Mouse (Mus musculus) neural tube, embryonic 12.5 days (tissue): ENCODE data around the gene Ppef2. TPM values are rescaled to one million over a fixed set of nuclear protein-coding genes. Genes with fewer than 3 reads are reported as not detected.

Source experiments
- ATAC-seq: fragments of 200-750 bp; cut with Nextera tagmentation; 2 replicates; pipeline ENCODE4 v1.8.0; 2017; ENCODE audit warnings: low read depth, mild to moderate bottlenecking, moderate TSS enrichment, moderate library complexity; ENCODE audit not compliant: low FRiP score
- H3K27ac ChIP-seq: fragments of 300-500 bp; sonication (generic); 2 replicates; pipeline ENCODE4 v1.5.1; 2016
- H3K27me3 ChIP-seq: fragments of 300-500 bp; sonication (generic); replicated peaks from 2 replicates; pipeline ENCODE4 v1.6.1; 2016; ENCODE audit warnings: mild to moderate bottlenecking
- H3K36me3 ChIP-seq: fragments of 300-500 bp; sonication (generic); 2 replicates; pipeline ENCODE4 v1.6.1; 2016; ENCODE audit warnings: mild to moderate bottlenecking
- H3K4me1 ChIP-seq: fragments of 300-500 bp; sonication (generic); 2 replicates; pipeline ENCODE4 v1.6.1; 2016
- H3K4me2 ChIP-seq: fragments of 300-500 bp; sonication (generic); replicated peaks from 2 replicates; pipeline ENCODE4 v1.6.1; 2016; ENCODE audit warnings: mild to moderate bottlenecking
- H3K4me3 ChIP-seq: fragments of 300-500 bp; sonication (generic); 2 replicates; pipeline ENCODE4 v1.5.1; 2016
- H3K9ac ChIP-seq: fragments of 300-500 bp; sonication (generic); 2 replicates; pipeline ENCODE4 v1.6.1; 2016; ENCODE audit warnings: mild to moderate bottlenecking
- H3K9me3 ChIP-seq: fragments of 300-500 bp; sonication (generic); 2 replicates; pipeline ENCODE4 v1.6.1; 2016; ENCODE audit warnings: mild to moderate bottlenecking
- WGBS: fragments of 180-500 bp; shearing (Covaris S2); methylation state at CpG from one replicate; pipeline ENCODE4 v1.1.7; 2016; 5-methylcytosine and 5-hydroxymethylcytosine counted together
- polyA plus RNA-seq: library from polyadenylated mRNA; unstranded; fragments of >200 nt; fragmentation: Nextera tagmentation; extraction: Ambion mirVana; gene quantifications from 2 replicates; pipeline ENCODE4 v1.2.1, GENCODE M21; 2016

Gene Ppef2
- polyA plus RNA-seq, result 0.20 TPM in 1 of 2 replicates, not detected in the other

- 10% methylated on average over 6 of the region's 6 CpGs for WGBS
- H3K27ac ChIP-seq, result no peak within 1 kb of the TSS
- no peak within 1 kb of the TSS for H3K9ac ChIP-seq
- no peaks in the 10 kb centered on the region for H3K9me3 ChIP-seq
- H3K4me3 ChIP-seq, result no peak within 1 kb of the TSS
- H3K4me1 ChIP-seq, result 0 out of 2 replicates have a peak, but pooled peaks cover 4% of the 10 kb centered on the region
- H3K27me3 ChIP-seq, result no peaks in the 10 kb centered on the region
- ATAC-seq, result no peak
- no peaks in the 10 kb centered on the region for H3K36me3 ChIP-seq
- no peak within 1 kb of the TSS for H3K4me2 ChIP-seq
Observed at GRCm38 (mm10) chr5:92256218-92256617, at the start of gene Ppef2. TSS of gene Ppef2 (minus strand) at chr5:92256278.

GRCm38 (mm10) chr5:92304291-92304690 lies 48.2 kb upstream of the Ppef2 start:
- H3K27me3 ChIP-seq, result no peaks in the 10 kb centered on the region
- no peak overlapping the region for H3K27ac ChIP-seq
- H3K4me2 ChIP-seq, result no peak overlapping the region
- 85% methylated on average over 3 of the region's 3 CpGs for WGBS
- no peak for ATAC-seq
- peaks cover 61% of the 10 kb centered on the region for H3K36me3 ChIP-seq
- no peaks in the 10 kb centered on the region for H3K9me3 ChIP-seq
- no peak overlapping the region for H3K9ac ChIP-seq
- H3K4me3 ChIP-seq, result no peak overlapping the region
- peaks cover 10% of the 10 kb centered on the region for H3K4me1 ChIP-seq

- Histone ChIP-seq H3K4me1 (no peaks in the 10 kb centered on the region), H3K27ac (no peak overlapping the region), H3K9ac (no peak overlapping the region), H3K9me3 (no peaks in the 10 kb centered on the region), H3K4me2 (no peak overlapping the region), H3K27me3 (no peaks in the 10 kb centered on the region), H3K4me3 (no peak overlapping the region), H3K36me3 (peaks cover 77% of the 10 kb centered on the region)
- WGBS, result 93% methylated on average over 13 of the region's 13 CpGs
- ATAC-seq, result no peak
Observed at GRCm38 (mm10) chr5:92302149-92302840, 46.2 kb upstream of the Ppef2 start.

GRCm38 (mm10) chr5:92294525-92294924 lies 38.4 kb upstream of the Ppef2 start:
- Histone ChIP-seq H3K4me1 (no peaks in the 10 kb centered on the region), H3K4me3 (no peak overlapping the region), H3K27me3 (no peaks in the 10 kb centered on the region), H3K9me3 (no peaks in the 10 kb centered on the region), H3K4me2 (no peak overlapping the region), H3K36me3 (peaks cover 87% of the 10 kb centered on the region), H3K27ac (no peak overlapping the region), H3K9ac (no peak overlapping the region)
- WGBS, result 92% methylated on average over 2 of the region's 2 CpGs
- no peak for ATAC-seq

- Histone ChIP-seq H3K9ac (no peak overlapping the region), H3K27ac (no peak overlapping the region), H3K4me1 (no peaks in the 10 kb centered on the region), H3K27me3 (no peaks in the 10 kb centered on the region), H3K36me3 (peaks cover 85% of the 10 kb centered on the region), H3K4me3 (no peak overlapping the region), H3K4me2 (no peak overlapping the region), H3K9me3 (no peaks in the 10 kb centered on the region)
- ATAC-seq, result no peak
- 93% methylated on average over 6 of the region's 6 CpGs for WGBS
Observed at GRCm38 (mm10) chr5:92291652-92292414, 35.8 kb upstream of the Ppef2 start.

GRCm38 (mm10) chr5:92287840-92288239 lies 31.8 kb upstream of the Ppef2 start:
- Histone ChIP-seq H3K4me3 (no peak overlapping the region), H3K9ac (no peak overlapping the region), H3K9me3 (no peaks in the 10 kb centered on the region), H3K27me3 (no peaks in the 10 kb centered on the region), H3K36me3 (peaks cover 69% of the 10 kb centered on the region), H3K27ac (no peak overlapping the region), H3K4me1 (no peaks in the 10 kb centered on the region), H3K4me2 (no peak overlapping the region)
- 92% methylated on average over 6 of the region's 6 CpGs for WGBS
- no peak for ATAC-seq

GRCm38 (mm10) chr5:92283107-92283506 lies 27.0 kb upstream of the Ppef2 start:
- Histone ChIP-seq H3K27me3 (no peaks in the 10 kb centered on the region), H3K27ac (no peak overlapping the region), H3K4me1 (no peaks in the 10 kb centered on the region), H3K9ac (no peak overlapping the region), H3K36me3 (peaks cover 26% of the 10 kb centered on the region), H3K4me3 (no peak overlapping the region), H3K9me3 (no peaks in the 10 kb centered on the region), H3K4me2 (no peak overlapping the region)
- ATAC-seq, result no peak
- 63% methylated on average over 3 of the region's 3 CpGs for WGBS

GRCm38 (mm10) chr5:92282571-92282970 lies 26.5 kb upstream of the Ppef2 start:
- no peak overlapping the region for H3K4me2 ChIP-seq
- peaks cover 21% of the 10 kb centered on the region for H3K36me3 ChIP-seq
- 86% methylated on average over 4 of the region's 4 CpGs for whole genome bisulfite sequencing
- H3K9me3 ChIP-seq, result no peaks in the 10 kb centered on the region
- no peak for ATAC-seq
- H3K27ac ChIP-seq, result no peak overlapping the region
- H3K4me3 ChIP-seq, result no peak overlapping the region
- no peak overlapping the region for H3K9ac ChIP-seq
- H3K27me3 ChIP-seq, result no peaks in the 10 kb centered on the region
- H3K4me1 ChIP-seq, result no peaks in the 10 kb centered on the region

- no peaks in the 10 kb centered on the region for H3K27me3 ChIP-seq
- WGBS, result 87% methylated on average over 10 of the region's 10 CpGs
- no peaks in the 10 kb centered on the region for H3K36me3 ChIP-seq
- no peak overlapping the region for H3K4me3 ChIP-seq
- H3K9ac ChIP-seq, result no peak overlapping the region
- H3K4me2 ChIP-seq, result peak overlapping the region; percentile 91; the same call in 1 of the 2 replicates
- no peak for ATAC-seq
- H3K4me1 ChIP-seq, result no peaks in the 10 kb centered on the region
- no peak overlapping the region for H3K27ac ChIP-seq
- no peaks in the 10 kb centered on the region for H3K9me3 ChIP-seq
Observed at GRCm38 (mm10) chr5:92278942-92279537, 23.0 kb upstream of the Ppef2 start.

- 3% methylated on average over 54 of the region's 54 CpGs for WGBS
- Histone ChIP-seq H3K4me3 (peak within 1 kb of the TSS; percentile 68), H3K4me2 (peak within 1 kb of the TSS; percentile 91), H3K27ac (no peak within 1 kb of the TSS), H3K4me1 (no peaks in the 10 kb centered on the region), H3K36me3 (no peaks in the 10 kb centered on the region), H3K27me3 (no peaks in the 10 kb centered on the region), H3K9ac (peak within 1 kb of the TSS; percentile 59), H3K9me3 (no peaks in the 10 kb centered on the region)
- peak; percentile 92 for ATAC-seq
Observed at GRCm38 (mm10) chr5:92277437-92278394, 21.6 kb upstream of the Ppef2 start, which contains the start of gene Naaa. TSS of gene Naaa (minus strand) at chr5:92278170.

GRCm38 (mm10) chr5:92270496-92270895 lies 14.4 kb upstream of the Ppef2 start:
- H3K36me3 ChIP-seq, result no peaks in the 10 kb centered on the region
- no peak overlapping the region for H3K4me2 ChIP-seq
- H3K9me3 ChIP-seq, result no peaks in the 10 kb centered on the region
- no peak overlapping the region for H3K4me3 ChIP-seq
- H3K9ac ChIP-seq, result no peak overlapping the region
- no peaks in the 10 kb centered on the region for H3K4me1 ChIP-seq
- ATAC-seq, result no peak
- 86% methylated on average over 7 of the region's 7 CpGs for WGBS
- no peaks in the 10 kb centered on the region for H3K27me3 ChIP-seq
- no peak overlapping the region for H3K27ac ChIP-seq
